Mouse (Mus musculus): ENCODE data around the gene Cpn2.

The Cpn2 gene

DNA sequence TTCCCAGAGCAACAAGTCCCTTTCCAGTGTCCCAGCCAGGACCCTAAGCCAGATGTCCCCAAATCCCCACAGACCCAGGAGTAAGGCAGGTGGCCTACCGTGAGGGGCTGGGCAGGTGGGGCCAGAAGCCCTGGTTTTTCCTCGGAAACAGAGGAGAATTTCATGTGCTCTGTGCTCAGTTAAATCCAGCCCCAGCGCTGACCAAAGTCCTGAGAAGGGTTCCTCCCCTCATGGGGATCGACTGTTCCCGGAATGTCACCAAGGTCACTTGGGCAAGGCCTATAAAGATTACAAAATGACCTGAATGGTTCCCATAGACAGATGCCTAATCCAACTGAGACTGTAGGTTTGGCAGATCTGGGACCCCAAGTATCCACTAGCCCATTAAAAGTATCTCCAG, at the start of gene Cpn2:
Gene Cpn2 (minus strand): TSS at position 141 of the 400 bp plus-strand sequence.
- DNase-seq (ENCODE audit: low read depth, low spot score): no peak

DNA sequence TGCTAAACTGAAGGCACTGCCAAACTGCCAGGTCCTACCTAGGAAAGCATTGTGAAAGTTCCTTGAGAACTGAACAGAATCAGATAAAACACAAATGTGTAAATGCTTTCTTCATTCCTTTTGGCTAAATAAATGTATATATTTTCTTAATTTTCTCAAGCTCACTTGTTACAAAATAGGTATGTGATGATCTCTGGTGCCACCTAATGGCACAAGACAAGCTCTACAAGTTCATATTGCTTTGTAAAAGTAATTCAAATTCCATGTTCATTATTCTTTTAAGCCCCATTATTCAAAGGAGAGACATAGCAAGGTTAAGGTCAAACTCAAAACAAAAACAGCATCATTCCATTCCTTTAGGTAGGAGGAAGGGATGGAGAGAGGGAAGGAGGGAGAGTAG, 46.9 kb upstream of the Cpn2 start:
- no peak for DNase-seq (ENCODE audit: low read depth, low spot score)

DNA sequence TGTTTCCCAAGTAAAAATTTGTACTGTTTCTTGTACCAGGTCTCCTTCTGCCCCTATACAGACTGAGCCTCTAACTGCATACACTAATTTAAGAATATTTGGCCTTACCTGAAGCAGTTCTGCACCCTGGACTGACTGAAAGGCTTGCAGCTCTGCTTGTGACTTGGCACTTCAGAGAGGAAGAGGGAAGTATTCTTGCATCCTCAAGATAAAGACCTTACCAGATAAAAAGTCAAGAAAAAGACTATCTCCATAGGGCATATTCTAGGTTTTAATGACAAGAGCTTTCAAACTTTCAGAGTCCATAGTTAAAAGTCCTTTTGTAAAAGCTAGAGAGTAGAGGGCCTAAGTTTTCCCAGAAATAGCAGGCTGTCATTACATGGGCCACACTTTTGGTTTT, 43.3 kb upstream of the Cpn2 start, which contains the start of gene Gp5:
Gene Gp5 (minus strand): TSS at position 133 of the 400 bp plus-strand sequence.
- DNase-seq (ENCODE audit: low read depth, low spot score): no peak

DNA sequence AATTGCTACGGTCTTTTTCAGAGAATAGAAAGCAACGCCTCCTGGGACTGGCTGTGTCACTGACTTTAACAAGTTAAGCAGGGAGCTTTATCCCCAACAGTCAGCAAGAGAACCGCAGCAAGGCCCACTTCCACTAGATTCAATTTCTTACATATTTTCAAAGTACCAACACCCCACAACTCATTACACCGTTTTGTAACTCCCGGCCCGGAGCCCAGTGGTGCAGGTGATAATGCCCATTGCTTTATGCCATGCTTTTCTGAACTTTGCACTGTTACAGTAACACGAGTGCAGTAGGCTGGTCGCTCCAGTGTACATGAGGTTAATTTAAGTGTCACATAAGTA, 42.8 kb upstream of the Cpn2 start:
- no peak for DNase-seq (ENCODE audit: low read depth, low spot score)

DNA sequence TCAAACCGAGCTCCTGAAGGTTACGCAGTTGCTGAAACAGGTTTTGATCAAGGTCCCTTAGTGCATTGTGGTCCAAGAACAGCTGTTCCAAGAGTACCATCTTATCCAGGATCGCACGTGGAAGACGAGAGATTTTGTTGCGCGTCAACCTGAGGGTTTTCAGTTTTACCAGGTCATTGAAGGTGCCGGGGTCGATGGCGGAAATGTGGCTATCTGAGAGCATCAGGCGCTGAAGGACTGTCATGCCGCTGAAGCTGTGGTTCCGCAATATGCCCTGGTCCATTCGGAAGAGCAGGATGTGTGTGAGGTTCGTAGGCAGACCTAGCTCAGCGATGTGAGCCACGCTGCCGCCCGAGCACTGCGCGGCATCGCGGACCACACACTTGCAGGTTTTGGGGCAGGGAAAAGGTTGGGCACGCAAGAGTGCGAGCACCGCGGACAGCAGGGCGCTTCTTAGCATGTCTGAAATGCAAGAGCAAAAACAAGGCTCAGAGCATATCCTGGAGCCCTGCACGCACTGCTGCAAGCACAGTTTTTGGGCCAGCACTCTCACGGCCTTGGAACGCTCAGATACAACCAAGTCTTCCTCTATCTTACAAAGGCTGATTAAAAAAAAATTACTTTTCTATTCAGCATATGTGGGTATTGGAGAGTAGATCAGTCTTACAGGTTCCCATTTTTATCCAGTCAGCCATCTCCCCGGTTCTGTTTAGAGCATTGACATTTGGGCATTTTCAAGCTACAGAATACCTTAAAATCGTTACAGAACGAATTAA, 42.3 kb upstream of the Cpn2 start:
- no peak for DNase-seq (ENCODE audit: low read depth, low spot score)

DNA sequence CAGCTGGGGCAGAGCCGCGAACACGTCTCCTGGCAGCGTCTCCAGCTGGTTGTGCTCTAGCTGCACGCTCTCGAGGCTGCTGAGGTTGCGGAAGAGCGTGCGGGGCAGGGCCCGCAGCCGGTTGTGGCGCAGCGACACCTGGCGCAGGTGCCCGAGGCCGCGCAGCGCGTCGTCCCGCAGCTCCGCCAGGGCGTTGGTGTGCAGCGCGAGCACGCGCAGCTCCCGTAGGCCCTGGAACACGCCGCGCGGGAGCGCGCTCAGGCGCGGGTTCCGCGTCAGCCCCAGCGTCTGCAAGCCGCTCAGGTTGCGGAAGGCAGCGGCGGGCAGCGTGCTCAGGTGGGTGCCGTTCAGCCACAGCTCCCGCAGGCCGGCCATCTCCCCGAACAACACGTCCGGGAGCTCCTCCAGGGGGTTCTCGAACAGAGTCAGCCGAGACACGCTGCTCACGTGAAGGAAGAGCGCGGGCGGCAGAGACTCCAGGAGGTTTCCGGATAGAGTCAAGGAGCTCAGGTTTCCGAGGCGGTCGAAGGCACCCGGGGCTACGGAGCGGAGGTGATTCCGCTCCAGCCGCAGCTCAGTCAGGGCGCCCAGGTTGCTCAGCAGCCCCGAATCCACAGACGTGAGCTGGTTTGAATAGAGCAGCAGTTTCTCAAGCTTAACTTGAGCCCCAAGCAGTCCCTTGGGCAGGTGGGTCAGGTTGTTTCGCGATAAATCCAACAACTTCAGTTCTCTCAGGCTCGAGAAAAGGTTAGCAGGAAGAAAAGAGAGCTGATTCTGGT, 41.5 kb upstream of the Cpn2 start:
- DNase-seq (ENCODE audit: low read depth, low spot score): no peak

DNA sequence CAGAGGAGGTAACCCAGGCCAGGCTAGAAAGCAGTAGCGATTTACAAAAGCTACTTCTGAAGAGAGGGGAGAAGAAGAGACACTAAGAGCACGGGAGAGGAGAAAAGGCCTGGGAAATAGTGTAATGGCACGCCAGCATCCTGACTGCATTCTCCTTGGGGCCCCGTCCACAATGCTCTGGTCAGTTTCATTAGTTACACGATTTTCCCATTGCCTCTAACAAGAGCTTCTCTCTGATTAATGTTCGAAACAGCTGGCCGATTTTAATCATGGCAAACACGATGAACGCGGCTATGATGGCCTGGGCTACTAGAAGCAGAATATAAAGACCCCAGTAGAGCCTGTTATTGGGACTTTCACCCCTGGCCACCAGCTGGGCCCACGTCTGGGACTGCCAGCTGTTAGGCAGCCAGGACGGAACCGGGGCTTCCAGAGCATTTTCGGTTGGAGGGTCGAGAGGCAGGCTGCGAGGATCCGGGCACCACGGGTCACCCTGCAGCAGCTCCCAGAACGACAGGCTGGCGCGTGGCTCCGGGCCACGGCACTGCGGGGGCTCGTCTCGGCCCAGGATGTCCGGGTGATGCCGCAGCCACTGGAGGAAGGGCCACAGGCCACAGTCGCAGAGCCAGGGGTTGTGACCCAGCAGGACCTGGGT, 40.8 kb upstream of the Cpn2 start:
- DNase-seq (ENCODE audit: low read depth, low spot score): no peak

DNA sequence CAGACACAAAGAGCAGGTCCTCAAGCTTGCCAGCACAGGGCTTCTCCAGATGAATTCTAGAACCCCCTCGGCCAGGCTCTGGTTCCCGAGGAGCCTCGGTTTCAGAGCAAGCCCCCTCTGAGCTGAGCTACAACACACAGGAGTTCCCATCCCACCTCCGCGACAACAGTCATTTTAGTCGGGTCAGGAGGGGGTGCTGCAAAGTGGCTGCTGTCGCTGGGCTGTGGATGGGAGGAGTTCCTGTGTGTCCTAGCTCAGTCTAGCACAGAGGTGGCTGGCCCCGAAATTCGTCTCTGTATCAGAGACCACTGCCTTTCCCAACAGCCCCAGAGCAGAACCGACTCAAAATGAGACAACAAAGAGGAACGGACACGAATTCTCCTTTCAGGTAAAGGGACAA, 40.0 kb upstream of the Cpn2 start:
- no peak for DNase-seq (ENCODE audit: low read depth, low spot score)

DNA sequence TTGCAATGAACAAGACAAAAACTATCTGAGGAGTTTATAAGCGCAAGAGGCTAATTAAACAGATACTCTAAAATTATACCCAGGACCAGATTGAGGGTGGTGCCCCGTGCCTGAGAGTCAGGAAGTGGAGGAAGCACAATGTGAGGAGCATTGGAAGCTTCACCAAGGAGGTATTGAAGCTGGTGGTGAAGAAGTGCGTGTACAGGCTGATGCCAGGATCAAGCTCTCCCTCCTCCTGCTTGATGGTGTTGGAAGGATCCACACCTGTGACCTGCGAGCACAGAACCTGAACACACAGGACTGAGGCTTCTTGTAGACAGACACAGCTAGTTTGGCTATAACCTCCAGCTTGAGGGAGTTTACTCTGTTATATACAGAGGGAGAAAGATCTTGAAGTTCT, 38.8 kb upstream of the Cpn2 start:
- no peak for DNase-seq (ENCODE audit: low read depth, low spot score)

DNA sequence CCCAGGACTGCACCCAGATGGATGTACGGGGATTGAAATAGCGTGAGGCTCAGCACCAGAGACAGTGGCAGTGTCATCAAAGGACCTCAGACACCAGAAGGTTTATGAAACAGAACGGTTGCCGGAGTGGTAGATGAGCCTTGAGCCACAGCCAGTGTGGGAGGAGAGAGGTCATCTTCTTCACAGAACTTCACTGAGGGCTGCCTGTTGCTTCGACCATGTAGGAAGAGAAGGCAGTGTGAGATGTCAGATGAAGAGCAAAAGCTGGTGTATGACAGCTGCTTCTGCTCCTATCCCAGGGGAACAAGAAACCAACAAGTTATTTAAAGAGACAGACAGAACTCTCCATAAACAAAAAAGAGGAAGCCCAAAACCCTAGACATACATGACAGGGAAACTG, 36.9 kb upstream of the Cpn2 start:
- no peak for DNase-seq (ENCODE audit: low read depth, low spot score)

DNA sequence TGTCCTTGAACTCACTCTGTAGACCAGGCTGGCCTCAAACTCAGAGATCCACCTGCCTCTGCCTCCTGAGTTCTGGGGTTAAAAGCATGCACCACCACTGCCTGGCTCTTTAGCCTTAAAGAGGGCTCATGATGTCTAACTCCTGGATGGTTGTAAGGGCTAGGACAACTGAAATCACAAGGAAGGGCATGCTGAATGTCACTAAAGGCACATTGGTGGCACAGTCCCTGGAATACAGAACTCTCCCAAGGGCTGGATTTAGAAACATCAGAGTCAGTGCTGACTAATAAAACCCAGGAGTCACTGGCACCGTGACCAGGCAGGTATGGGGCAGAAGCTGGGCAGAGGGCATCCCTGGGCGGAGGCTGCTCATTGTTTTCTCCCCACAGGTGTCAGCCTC, 36.1 kb upstream of the Cpn2 start:
- DNase-seq (ENCODE audit: low read depth, low spot score): no peak

DNA sequence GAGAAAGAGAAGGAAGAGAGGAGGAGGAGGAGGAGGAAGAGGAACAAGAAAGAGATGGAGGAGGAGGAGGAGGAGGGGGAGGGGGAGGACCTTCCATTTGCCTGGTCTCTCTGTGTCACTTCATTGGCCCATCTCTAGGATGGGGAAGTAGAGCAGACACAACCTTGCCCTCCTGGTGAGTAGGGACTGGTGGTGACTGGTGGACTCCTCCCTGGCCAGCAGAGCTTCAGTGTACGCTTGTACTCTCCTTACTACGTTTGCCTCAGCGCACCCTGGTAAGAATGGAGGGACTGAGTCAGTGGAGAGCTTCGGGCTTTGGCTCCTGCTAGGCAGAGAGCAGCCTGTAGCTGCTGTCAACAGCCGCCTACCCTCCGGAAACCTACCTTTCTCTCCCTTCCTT, 35.4 kb upstream of the Cpn2 start:
- DNase-seq (ENCODE audit: low read depth, low spot score): no peak

DNA sequence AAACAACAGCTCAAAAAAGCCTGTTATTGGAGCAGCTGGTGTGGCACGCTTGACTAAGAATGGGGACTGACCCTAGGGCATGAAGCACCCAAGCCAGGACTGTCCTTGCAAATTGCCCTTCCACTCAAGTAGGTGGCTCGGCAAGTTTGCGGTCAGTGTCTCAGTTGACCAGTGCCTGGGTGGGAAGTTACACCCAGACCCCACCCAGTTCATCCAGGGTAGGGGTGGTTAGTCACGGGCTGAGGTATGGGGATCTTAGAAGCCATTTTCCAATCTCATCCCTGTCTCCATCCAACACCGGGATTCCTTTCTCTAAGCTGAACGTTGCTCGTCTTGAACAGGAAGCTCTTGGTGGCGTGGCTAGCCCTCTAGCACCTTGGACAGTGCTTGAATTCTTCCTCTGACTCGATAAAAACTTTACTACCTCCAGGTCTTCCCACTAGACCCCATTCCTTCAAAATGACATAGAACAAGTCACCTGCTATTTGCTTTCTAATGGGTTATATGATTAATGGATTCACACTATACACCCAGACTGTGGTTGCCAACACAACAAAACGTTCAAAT, 32.5 kb upstream of the Cpn2 start:
- DNase-seq (ENCODE audit: low read depth, low spot score): no peak

DNA sequence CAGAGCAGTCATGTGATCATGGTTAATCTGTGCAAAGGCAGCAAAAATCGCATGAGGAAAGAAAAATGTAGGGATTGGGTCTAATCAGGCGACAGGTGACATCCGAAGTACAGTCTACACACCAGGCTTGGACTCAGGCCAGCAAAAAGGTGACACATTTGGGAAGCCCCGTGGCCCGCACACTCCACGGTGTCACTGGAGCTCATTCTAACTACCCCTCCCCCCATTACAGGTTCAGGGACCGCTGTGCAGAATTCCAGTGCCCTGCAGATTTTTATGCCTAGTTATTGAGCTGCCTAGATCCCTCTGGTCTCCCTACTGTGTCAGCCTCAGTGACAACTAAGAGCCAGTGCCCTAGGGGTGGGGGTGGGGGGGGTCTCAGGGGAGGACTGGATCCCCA, 30.2 kb upstream of the Cpn2 start:
- no peak for DNase-seq (ENCODE audit: low read depth, low spot score)

DNA sequence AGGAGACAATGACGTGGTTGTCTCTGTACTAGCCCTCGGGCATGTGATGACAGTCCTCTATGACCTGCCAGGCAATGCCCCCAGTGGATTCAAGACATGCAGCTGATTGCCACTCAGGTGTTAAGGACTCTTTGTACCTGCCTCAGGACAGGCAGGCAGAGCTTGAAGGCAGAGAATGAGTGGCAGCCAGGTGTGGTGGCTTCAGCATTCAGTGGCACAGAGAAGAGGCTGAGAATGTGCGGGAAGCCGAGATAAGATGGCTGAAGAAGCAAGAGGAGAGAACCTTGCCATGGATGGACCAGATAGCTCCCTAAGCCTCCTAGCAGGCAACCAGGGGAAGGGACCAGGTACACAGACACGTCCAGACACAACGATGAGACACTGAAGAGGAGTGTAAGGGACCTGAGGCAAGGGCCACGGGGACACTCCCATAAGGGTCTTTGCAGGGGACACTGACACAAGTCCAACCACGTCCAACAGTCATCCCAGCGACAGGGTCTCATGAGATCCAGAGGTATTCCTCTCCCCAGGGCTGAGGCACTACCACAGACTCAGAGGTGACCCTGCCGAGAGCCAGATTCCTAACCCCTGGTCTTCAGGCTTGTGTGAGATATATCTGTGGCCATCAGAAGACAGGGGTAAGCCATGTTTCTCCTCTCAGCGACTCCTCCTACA, 29.4 kb upstream of the Cpn2 start:
- no peak for DNase-seq (ENCODE audit: low read depth, low spot score)

DNA sequence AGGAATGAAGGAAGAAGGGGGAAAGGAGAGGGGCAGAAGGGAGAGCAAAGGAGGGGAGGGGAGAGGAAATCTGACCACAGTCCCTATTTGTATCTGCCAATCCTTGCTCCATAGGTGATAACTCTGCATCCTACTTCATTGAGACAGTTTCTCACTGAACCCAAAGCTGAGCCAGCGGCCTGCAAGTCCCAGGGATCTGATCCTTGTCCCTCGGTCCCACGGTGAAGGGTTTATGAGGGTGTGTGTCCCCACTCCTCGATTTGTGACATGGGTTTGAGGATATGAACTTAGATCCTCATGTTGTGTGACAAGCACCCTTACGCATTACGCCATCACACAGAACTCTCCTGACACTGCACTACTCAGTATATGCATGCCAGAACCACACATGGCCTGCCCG, 27.8 kb upstream of the Cpn2 start:
- no peak for DNase-seq (ENCODE audit: low read depth, low spot score)

DNA sequence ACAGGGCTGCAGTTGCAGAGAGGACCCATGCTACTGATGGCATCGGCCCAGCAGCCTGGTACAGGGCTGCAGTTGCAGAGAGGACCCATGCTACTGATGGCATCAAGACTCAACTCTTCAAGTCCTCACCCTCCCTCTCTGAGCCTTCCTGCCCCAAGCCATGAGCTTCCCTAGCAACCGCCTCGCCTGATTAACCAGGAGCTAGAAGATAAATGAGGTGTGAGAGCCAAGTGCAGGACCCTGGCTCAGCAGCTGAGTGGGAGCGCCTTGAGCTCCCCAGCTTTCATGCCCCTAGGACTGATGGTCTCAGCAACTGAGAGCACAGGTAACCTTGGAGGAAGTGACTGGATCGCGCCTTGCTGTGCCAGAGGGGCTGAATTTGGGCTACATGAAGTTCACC, 23.1 kb upstream of the Cpn2 start:
- no peak for DNase-seq (ENCODE audit: low read depth, low spot score)

DNA sequence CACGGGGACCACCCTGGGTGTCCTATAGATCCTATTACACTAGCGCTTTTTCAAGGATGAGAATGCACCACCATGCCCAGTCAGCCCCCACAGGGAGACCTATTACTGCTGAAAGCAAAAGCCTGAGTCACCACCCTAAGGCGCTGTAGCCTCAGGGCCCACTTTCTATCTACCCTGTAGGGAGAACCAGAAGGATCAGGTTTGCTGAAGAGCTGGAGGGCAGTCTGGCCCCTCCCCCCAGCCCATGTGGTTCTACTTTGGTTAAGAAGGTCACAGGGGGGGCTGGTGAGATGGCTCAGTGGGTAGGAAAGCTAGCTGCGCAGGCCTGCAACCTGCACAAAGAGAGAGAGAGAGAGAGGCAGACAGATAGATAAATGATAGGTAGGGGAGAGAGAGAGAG, 18.4 kb upstream of the Cpn2 start:
- no peak for DNase-seq (ENCODE audit: low read depth, low spot score)

DNA sequence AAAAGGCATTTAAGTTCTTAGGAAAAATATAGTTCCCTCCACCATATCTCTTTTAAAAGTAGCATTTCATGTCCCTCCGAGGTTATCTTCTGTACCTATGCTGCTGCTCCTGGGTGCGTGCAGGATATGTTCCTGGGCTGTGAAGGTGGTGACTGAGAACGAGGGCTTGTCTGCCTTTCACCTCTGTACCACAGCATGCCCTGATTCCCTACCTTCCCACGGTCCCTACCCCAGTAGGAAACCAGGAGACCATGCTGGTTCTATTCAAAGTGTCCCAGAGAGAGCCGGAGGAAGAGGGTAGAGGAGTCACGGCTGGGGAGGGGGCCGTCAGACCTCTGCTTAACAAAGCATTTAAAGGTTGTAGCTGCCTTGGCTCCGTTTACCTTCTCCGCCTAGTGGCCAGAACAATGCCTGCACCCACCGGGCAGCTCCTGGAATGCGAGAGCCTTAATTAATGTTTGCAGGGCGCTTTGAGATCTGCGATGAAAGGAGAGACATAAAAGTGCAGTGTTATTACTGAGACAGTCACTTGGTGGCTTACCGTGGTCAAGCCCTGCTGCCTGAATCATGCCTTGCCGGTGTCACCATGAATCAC, 16.5 kb upstream of the Cpn2 start:
- no peak for DNase-seq (ENCODE audit: low read depth, low spot score)

DNA sequence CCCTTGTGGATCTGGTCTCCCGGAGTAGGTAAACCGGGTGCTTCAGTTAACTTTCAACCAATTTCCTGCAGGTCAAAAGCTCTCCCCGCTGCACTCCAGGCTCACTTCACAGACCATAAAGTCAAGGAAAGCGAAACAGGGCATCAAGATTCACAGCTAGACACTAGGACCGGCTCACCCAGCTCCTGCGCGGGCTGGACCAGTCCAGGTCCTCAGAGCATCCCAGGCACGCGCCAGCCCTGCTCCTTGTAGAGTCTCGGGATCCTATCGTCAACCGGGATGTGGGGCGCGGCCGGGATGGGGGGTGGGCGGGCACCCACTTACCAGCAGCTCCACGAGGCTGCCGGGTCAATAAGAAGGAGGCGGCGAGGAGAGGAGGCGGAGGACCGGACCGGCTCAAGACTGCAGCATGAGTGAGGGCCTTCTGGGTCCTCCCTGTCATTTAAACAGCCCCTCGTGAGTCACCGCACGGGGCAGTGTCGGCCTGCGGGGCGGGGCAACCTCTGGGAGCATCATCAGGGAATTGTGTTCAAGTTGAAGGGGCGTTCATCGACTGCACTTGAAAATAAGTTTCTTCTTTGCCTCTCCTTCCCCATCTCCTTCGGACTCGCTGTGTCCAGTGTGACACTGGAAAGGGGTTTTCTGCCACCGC, 15.7 kb upstream of the Cpn2 start, which contains the start of gene Lrrc15:
Gene Lrrc15 (minus strand): TSS at position 413 of the 652 bp plus-strand sequence.
- no peak for DNase-seq (ENCODE audit: low read depth, low spot score)

Measured in c-Kit-negative CD71-positive TER-119-positive erythroid progenitor cells, embryonic 14.5 days (primary cell).